9 mouse cellular contexts compared by ENCODE assay signal in the genomic region with DNA sequence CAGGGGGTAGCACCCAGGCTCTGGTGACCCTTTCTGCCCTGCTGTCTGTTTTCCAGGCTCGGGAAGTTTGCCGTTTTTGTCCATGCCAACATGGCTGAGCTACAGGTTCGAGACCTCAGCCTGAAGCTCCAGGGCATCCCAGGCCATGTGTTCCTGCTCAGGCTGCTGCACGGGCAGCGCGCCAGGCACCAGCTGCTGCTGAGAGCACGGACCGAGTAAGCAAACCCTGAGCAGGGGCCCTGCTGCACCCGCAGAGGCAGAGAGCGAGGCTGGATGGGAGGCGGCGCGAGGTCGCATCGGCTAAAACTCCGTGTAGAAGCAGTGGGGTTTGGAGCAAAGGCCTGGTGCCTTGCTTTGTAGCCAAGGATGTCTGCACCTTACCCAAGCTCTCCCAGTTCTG. TPM values are rescaled to one million over a fixed set of nuclear protein-coding genes. Genes with fewer than 3 reads are reported as not detected.
DNase-seq lines count a peak whose midpoint lies in the region; ATAC-seq and TF ChIP-seq lines count a peak whose summit lies in the region.
"Had no signal": no experiment of that assay in that cellular context is flagged by ENCODE, and none has a peak within 500 bp of the region (broad histone marks: within the 10 kb centered on the region; RNA-seq: fewer than 3 reads in every experiment).

No protein-coding gene starts in this region.

- no peak for TF ChIP-seq POLR2A in liver, adult 2 months (IDR thresholded peaks at IDR 0.05; ENCODE audit: extremely low read depth, insufficient read depth, low read length)

- peak; percentile 64 for DNase-seq in gastrocnemius, postnatal 10 days
- DNase-seq in gastrocnemius, postnatal 36 days = no peak
- DNase-seq in liver, adult 2 months (ENCODE audit: extremely low read depth, low read depth, low spot score) = no peak
- DNase-seq in liver = no peak
- peak; percentile 56 for DNase-seq in gastrocnemius, postnatal 25 days
- no peak for DNase-seq in embryo, embryonic 9.5 days (ENCODE audit: extremely low spot score)
- no peak for DNase-seq in left cerebral cortex, adult 2 months (ENCODE audit: extremely low spot score in 1 of 2, low spot score in 2 of 2)
- DNase-seq: liver, postnatal 0 days had no signal

- no peak overlapping the region for H3K4me2 ChIP-seq in midbrain, embryonic 16.5 days (ENCODE audit: low read length)

- peak; percentile 17; the same call in 1 of the 2 replicates for ATAC-seq in midbrain, embryonic 16.5 days
- ATAC-seq: liver, postnatal 0 days had no signal

- H3K27ac ChIP-seq in liver, adult 2 months (replicated peaks; ENCODE audit: insufficient read depth, low read depth, low read length) = 0 out of 2 replicates have a peak overlapping the region, but pooled peaks have one; percentile 4
- H3K27ac ChIP-seq in midbrain, embryonic 16.5 days (ENCODE audit: low read length) = no peak overlapping the region
- no peak overlapping the region for H3K27ac ChIP-seq in left cerebral cortex, adult 2 months

- H3K9me3 ChIP-seq in midbrain, embryonic 16.5 days (replicated peaks; ENCODE audit: control insufficient read depth, low read length, poor library complexity, severe bottlenecking) = no peaks in the 10 kb centered on the region

- H3K27me3 ChIP-seq in liver, adult 2 months (ENCODE audit: control insufficient read depth, insufficient read depth, low read length) = no peaks in the 10 kb centered on the region
- peaks cover 4% of the 10 kb centered on the region for H3K27me3 ChIP-seq in midbrain, embryonic 16.5 days (ENCODE audit: control insufficient read depth, insufficient read depth, low read depth, low read length)

- H3K4me3 ChIP-seq in liver, adult 2 months (ENCODE audit: insufficient read depth, low read depth, low read length) = no peak overlapping the region
- H3K4me3 ChIP-seq in midbrain, embryonic 16.5 days (ENCODE audit: low read depth, low read length) = no peak overlapping the region
- H3K4me3 ChIP-seq in left cerebral cortex, adult 2 months = no peak overlapping the region

- intact Hi-C loops in gastrocnemius, postnatal 36 days (cut with DNase I) = no loop called here
- intact Hi-C loops in left cerebral cortex, adult 2 months (cut with DNase I) = no loop called here

- 0 out of 2 replicates have a peak, but pooled peaks cover 2% of the 10 kb centered on the region for H3K4me1 ChIP-seq in liver, adult 2 months (ENCODE audit: control insufficient read depth, insufficient read depth, low read length)
- H3K4me1 ChIP-seq in midbrain, embryonic 16.5 days (ENCODE audit: control insufficient read depth, insufficient read depth, low read length) = no peaks in the 10 kb centered on the region

- 83% methylated on average over 16 of the region's 16 CpGs for WGBS in liver, adult 2 months
- WGBS in midbrain, embryonic 16.5 days = 73% methylated on average over 16 of the region's 16 CpGs

- peaks cover 9% of the 10 kb centered on the region; the same call in 1 of the 2 replicates for H3K36me3 ChIP-seq in liver, adult 2 months (ENCODE audit: control insufficient read depth, insufficient read depth, low read length)
- no peaks in the 10 kb centered on the region for H3K36me3 ChIP-seq in midbrain, embryonic 16.5 days (ENCODE audit: control insufficient read depth, insufficient read depth, low read length)

- TF ChIP-seq CTCF in liver, adult 2 months (IDR thresholded peaks at IDR 0.05; ENCODE audit: low read depth, low read length) = no peak
- no peak for TF ChIP-seq CTCF in left cerebral cortex, adult 2 months (IDR thresholded peaks at IDR 0.05)

- H3K9ac ChIP-seq in liver, adult 2 months (ENCODE audit: low read depth, low read length) = no peak overlapping the region
- H3K9ac ChIP-seq in midbrain, embryonic 16.5 days (ENCODE audit: low read depth, low read length) = no peak overlapping the region
- H3K9ac ChIP-seq: liver, postnatal 0 days had no signal

- H3K79me2 ChIP-seq in liver, adult 2 months (ENCODE audit: control insufficient read depth, insufficient read depth, low read length) = no peaks in the 10 kb centered on the region

RNA-seq across cellular contexts. Expression of gene Arhgef19, which starts 14.9 kb away (rescaled TPM):
- 1 to 10 TPM; 2.6 to 3.2 TPM for total RNA-seq in gastrocnemius, postnatal 10 days (2021)
- total RNA-seq in gastrocnemius, postnatal 36 days (2021) = under 1 TPM; 0.26 to 0.69 TPM
- 14.4 and 25.8 TPM in 2 replicates for total RNA-seq in liver, adult 2 months (2014; rRNA removed)
- polyA plus RNA-seq in liver, adult 2 months (2012; rRNA removed) = 34.3 and 64.4 TPM in 2 replicates
- total RNA-seq in gastrocnemius, postnatal 25 days (2021) = under 1 TPM; 0.74 to 0.83 TPM
- polyA plus RNA-seq in midbrain, embryonic 16.5 days (2015; fragmentation: Nextera tagmentation; extraction: Ambion mirVana) = 1.1 and 1.3 TPM in 2 replicates
- total RNA-seq in left cerebral cortex, adult 2 months (2021) = 10 to 100 TPM; 17.1 to 18.2 TPM

RNA-seq across cellular contexts. Expression of gene Rsg1, which starts 40.5 kb away (rescaled TPM):
- under 1 TPM; 0.70 to 0.89 TPM for total RNA-seq in gastrocnemius, postnatal 10 days (2021)
- not detected for total RNA-seq in gastrocnemius, postnatal 36 days (2021)
- total RNA-seq in liver, adult 2 months (2014; rRNA removed) = 0.40 and 0.55 TPM in 2 replicates
- polyA plus RNA-seq in liver, adult 2 months (2012; rRNA removed) = 0.40 and 0.50 TPM in 2 replicates
- total RNA-seq in gastrocnemius, postnatal 25 days (2021) = under 1 TPM in 1 of 2 experiments, not detected in 1; 0.27 TPM
- 7.9 and 10.5 TPM in 2 replicates for polyA plus RNA-seq in midbrain, embryonic 16.5 days (2015; fragmentation: Nextera tagmentation; extraction: Ambion mirVana)
- total RNA-seq in left cerebral cortex, adult 2 months (2021) = 1 to 10 TPM; 2.7 to 4.4 TPM

RNA-seq across cellular contexts. Expression of gene Epha2, which starts 46.8 kb away (rescaled TPM):
- total RNA-seq in gastrocnemius, postnatal 10 days (2021) = 1 to 10 TPM; 3.9 to 5.9 TPM
- 1 to 10 TPM; 2.4 to 2.6 TPM for total RNA-seq in gastrocnemius, postnatal 36 days (2021)
- total RNA-seq in liver, adult 2 months (2014; rRNA removed) = 7.7 and 9.3 TPM in 2 replicates
- polyA plus RNA-seq in liver, adult 2 months (2012; rRNA removed) = 11.6 and 12.0 TPM in 2 replicates
- total RNA-seq in gastrocnemius, postnatal 25 days (2021) = 1 to 10 TPM; 1.3 to 2.0 TPM
- 0.94 and 1.0 TPM in 2 replicates for polyA plus RNA-seq in midbrain, embryonic 16.5 days (2015; fragmentation: Nextera tagmentation; extraction: Ambion mirVana)
- total RNA-seq in left cerebral cortex, adult 2 months (2021) = 1 to 10 TPM; 1.3 to 1.9 TPM

Comparison
In these comparisons a context has a peak if more than half of its experiments do, and no peak if none do; other contexts are left out.
1. DNase-seq: peak in gastrocnemius, postnatal 10 days (single experiment) and gastrocnemius, postnatal 25 days (single experiment); none in gastrocnemius, postnatal 36 days (0 of 2), liver, adult 2 months (single experiment), liver (single experiment), embryo, embryonic 9.5 days (single experiment) and left cerebral cortex, adult 2 months (0 of 2).